In genomic region chr11:100544832-100545745, GRCm38 (mm10) we compare ENCODE assay signal across 7 mouse cellular contexts. TPM values are rescaled to one million over a fixed set of nuclear protein-coding genes. Genes with fewer than 3 reads are reported as not detected.
DNase-seq lines count a peak whose midpoint lies in the region; ATAC-seq and TF ChIP-seq lines count a peak whose summit lies in the region.

TSS of gene Ttc25 (plus strand) at chr11:100545607.

- 4% methylated on average over 28 of the region's 28 CpGs for WGBS in embryonic facial prominence, embryonic 10.5 days
- 5% methylated on average over 28 of the region's 28 CpGs for WGBS in intestine, postnatal 0 days
- WGBS in midbrain, embryonic 12.5 days: 4% methylated on average over 28 of the region's 28 CpGs
- WGBS in small intestine, adult 2 months: 5% methylated on average over 28 of the region's 28 CpGs

- H3K36me3 ChIP-seq in embryonic facial prominence, embryonic 10.5 days (replicated peaks): no peaks in the 10 kb centered on the region
- no peaks in the 10 kb centered on the region for H3K36me3 ChIP-seq in intestine, postnatal 0 days (ENCODE audit: control insufficient read depth, insufficient read depth)
- no peaks in the 10 kb centered on the region for H3K36me3 ChIP-seq in midbrain, embryonic 12.5 days
- no peaks in the 10 kb centered on the region for H3K36me3 ChIP-seq in small intestine, adult 2 months (ENCODE audit: control insufficient read depth, insufficient read depth, low read length)

- peak within 1 kb of the TSS; percentile 86 for H3K27ac ChIP-seq in embryonic facial prominence, embryonic 10.5 days (replicated peaks)
- H3K27ac ChIP-seq in intestine, postnatal 0 days (ENCODE audit: low read depth, low read length): peak within 1 kb of the TSS; percentile 41; the same call in 1 of the 2 replicates
- peak within 1 kb of the TSS; percentile 43; the same call in 1 of the 2 replicates for H3K27ac ChIP-seq in midbrain, embryonic 12.5 days (replicated peaks)
- H3K27ac ChIP-seq in small intestine, adult 2 months (ENCODE audit: insufficient read depth, low read depth, low read length): peak within 1 kb of the TSS; percentile 10; the same call in 1 of the 2 replicates

- H3K4me2 ChIP-seq in intestine, postnatal 0 days (replicated peaks; ENCODE audit: low read depth): peak within 1 kb of the TSS; percentile 68
- H3K4me2 ChIP-seq in midbrain, embryonic 12.5 days (replicated peaks): peak within 1 kb of the TSS; percentile 67

- H3K4me3 ChIP-seq in embryonic facial prominence, embryonic 10.5 days: peak within 1 kb of the TSS; percentile 58
- peak within 1 kb of the TSS; percentile 39 for H3K4me3 ChIP-seq in intestine, postnatal 0 days (ENCODE audit: low read depth, low read length)
- peak within 1 kb of the TSS; percentile 44 for H3K4me3 ChIP-seq in midbrain, embryonic 12.5 days
- H3K4me3 ChIP-seq in small intestine, adult 2 months (ENCODE audit: low read depth, low read length): peak within 1 kb of the TSS; percentile 49

- H3K9ac ChIP-seq in intestine, postnatal 0 days (ENCODE audit: low read depth, low read length): no peak within 1 kb of the TSS
- peak within 1 kb of the TSS; percentile 37 for H3K9ac ChIP-seq in midbrain, embryonic 12.5 days (replicated peaks)

- no peaks in the 10 kb centered on the region for H3K27me3 ChIP-seq in embryonic facial prominence, embryonic 10.5 days (replicated peaks; ENCODE audit: low read depth, poor library complexity, severe bottlenecking)
- H3K27me3 ChIP-seq in intestine, postnatal 0 days (replicated peaks; ENCODE audit: control insufficient read depth, insufficient read depth, low read length): no peaks in the 10 kb centered on the region
- H3K27me3 ChIP-seq in midbrain, embryonic 12.5 days: peaks cover 12% of the 10 kb centered on the region
- no peaks in the 10 kb centered on the region for H3K27me3 ChIP-seq in small intestine, adult 2 months (ENCODE audit: control insufficient read depth, insufficient read depth, low read length)

- no peaks in the 10 kb centered on the region for H3K9me3 ChIP-seq in embryonic facial prominence, embryonic 10.5 days
- no peaks in the 10 kb centered on the region for H3K9me3 ChIP-seq in intestine, postnatal 0 days (ENCODE audit: control insufficient read depth)
- H3K9me3 ChIP-seq in midbrain, embryonic 12.5 days: no peaks in the 10 kb centered on the region

- TF ChIP-seq POLR2A in small intestine, adult 2 months (IDR thresholded peaks at IDR 0.05; ENCODE audit: low read depth, low read length): peak; percentile 34; the same call in 1 of the 2 replicates

- ATAC-seq in intestine, postnatal 0 days: peak; percentile 98
- ATAC-seq in midbrain, embryonic 12.5 days (ENCODE audit: low FRiP score, low read depth): peak; percentile 95

- intact Hi-C loops in left cerebral cortex, postnatal 4 days (cut with DNase I): no loop called here

- H3K4me1 ChIP-seq in embryonic facial prominence, embryonic 10.5 days: peaks cover 18% of the 10 kb centered on the region
- H3K4me1 ChIP-seq in intestine, postnatal 0 days (replicated peaks; ENCODE audit: control insufficient read depth, insufficient read depth, low read length): 0 out of 2 replicates have a peak, but pooled peaks cover 4% of the 10 kb centered on the region
- H3K4me1 ChIP-seq in midbrain, embryonic 12.5 days: peaks cover 10% of the 10 kb centered on the region
- peaks cover 4% of the 10 kb centered on the region; the same call in 1 of the 2 replicates for H3K4me1 ChIP-seq in small intestine, adult 2 months (ENCODE audit: control insufficient read depth, insufficient read depth, insufficient read length, low read length)

- DNase-seq in adrenal gland, adult (ENCODE audit: inconsistent age in 2 of 2, low spot score in 1 of 2): peak; percentile 95 to 97
- DNase-seq in embryonic facial prominence, embryonic 10.5 days (ENCODE audit: low spot score): peak; percentile 95
- DNase-seq in gonadal fat pad, adult 2 months (ENCODE audit: low read depth): peak; percentile 98
- DNase-seq in left cerebral cortex, postnatal 4 days: peak; percentile 80

- peak; percentile 47 for TF ChIP-seq CTCF in intestine, postnatal 0 days (IDR thresholded peaks at IDR 0.05; ENCODE audit: low read depth)
- TF ChIP-seq CTCF in small intestine, adult 2 months (IDR thresholded peaks at IDR 0.05; ENCODE audit: extremely low read depth, insufficient read length, insufficient replicate concordance, low read depth, low read length): no peak

RNA-seq across cellular contexts. Expression of gene Ttc25, which starts in this region (rescaled TPM):
- polyA plus RNA-seq in embryonic facial prominence, embryonic 10.5 days (2016; fragmentation: Nextera tagmentation; extraction: Ambion mirVana): 1.4 and 1.7 TPM in 2 replicates
- polyA plus RNA-seq in gonadal fat pad, adult 2 months (2012; rRNA removed): 1.7 and 2.5 TPM in 2 replicates
- polyA plus RNA-seq in intestine, postnatal 0 days (2015; fragmentation: Nextera tagmentation; extraction: Ambion mirVana): 0.18 and 0.22 TPM in 2 replicates
- under 1 TPM; 0.58 to 0.93 TPM for total RNA-seq in left cerebral cortex, postnatal 4 days (2021)
- polyA plus RNA-seq in midbrain, embryonic 12.5 days (2016; fragmentation: Nextera tagmentation; extraction: Ambion mirVana): 2.4 and 2.6 TPM in 2 replicates
- 0.01 and 0.09 TPM in 2 replicates for polyA plus RNA-seq in small intestine, adult 2 months (2012; rRNA removed)

Comparison
In these comparisons a context has a peak if more than half of its experiments do, and no peak if none do; other contexts are left out.
1. Peak in every context shown above with its lines: DNase-seq, ATAC-seq, H3K4me3 ChIP-seq and H3K27ac ChIP-seq.
2. Peak in ATAC-seq, H3K4me3 ChIP-seq, H3K27ac ChIP-seq and H3K4me2 ChIP-seq in intestine, postnatal 0 days; RNA of the gene not detected or under 1 TPM.
3. Peak in DNase-seq in left cerebral cortex, postnatal 4 days; RNA of the gene not detected or under 1 TPM.
4. H3K27ac ChIP-seq: peak in every context shown above with its lines; median percentile 86 in embryonic facial prominence, embryonic 10.5 days; 43 in midbrain, embryonic 12.5 days; 41 in intestine, postnatal 0 days; 10 in small intestine, adult 2 months.